Mouse (Mus musculus) ES-E14 (cell line): ENCODE measurements around the gene Erich2. TPM values are rescaled to one million over a fixed set of nuclear protein-coding genes. Genes with fewer than 3 reads are reported as not detected.
"Not testable (repeated sequence)": the region's sequence is repeated elsewhere in the genome, so short reads cannot be mapped to it uniquely, and the experiment has no call there.

Experiments
- DNase-seq: peaks from one replicate; pipeline ENCODE4 v3.0.0-alpha.2; 2013; ENCODE audit warnings: low read depth, low spot score
- H3K27ac ChIP-seq: 2 replicates; pipeline ENCODE4 v1.5.1; 2012; ENCODE audit warnings: low read depth, mild to moderate bottlenecking, low read length, moderate library complexity, mixed read lengths; ENCODE audit not compliant: poor library complexity, insufficient read depth, severe bottlenecking
- H3K36me3 ChIP-seq: 2 replicates; pipeline ENCODE4 v1.6.1; 2012; ENCODE audit warnings: mild to moderate bottlenecking, low read length, moderate library complexity, mixed read lengths; ENCODE audit not compliant: control insufficient read depth, poor library complexity, insufficient read depth, severe bottlenecking
- H3K4me1 ChIP-seq, 2 experiments: fragments of 150-350 bp in 1 of 2; sonication (generic) in 1 of 2; 2 replicates each; pipeline ENCODE4 v1.6.1; 2012; ENCODE audit warnings: low read length in 2 of 2, mild to moderate bottlenecking in 1 of 2, mixed read lengths in 1 of 2; ENCODE audit not compliant: control insufficient read depth in 2 of 2, insufficient read depth in 2 of 2, poor library complexity in 1 of 2
- H3K4me3 ChIP-seq, 2 experiments: fragments of 150-350 bp in 1 of 2; sonication (generic) in 1 of 2; 2 replicates each; pipeline ENCODE4 v1.5.1; 2012; ENCODE audit warnings: low read length in 2 of 2, low read depth in 1 of 2, mild to moderate bottlenecking in 1 of 2, mixed read lengths in 1 of 2; ENCODE audit not compliant: insufficient read depth in 1 of 2, poor library complexity in 1 of 2, severe bottlenecking in 1 of 2
- H3K9ac ChIP-seq: 2 replicates; pipeline ENCODE4 v1.6.1; 2012; ENCODE audit warnings: low read depth, mild to moderate bottlenecking, low read length, mixed read lengths; ENCODE audit not compliant: poor library complexity, insufficient read depth, severe bottlenecking
- H3K9me3 ChIP-seq: fragments of 150-350 bp; sonication (generic); 2 replicates; pipeline ENCODE4 v1.6.1; 2012; ENCODE audit warnings: low read depth, mild to moderate bottlenecking, low read length; ENCODE audit not compliant: control insufficient read depth, insufficient read depth
- CHD2 ChIP-seq: IDR thresholded peaks from 2 replicates; pipeline ENCODE4 v1.6.1; 2014; ENCODE audit warnings: mild to moderate bottlenecking, low read depth, low read length, inconsistent platforms
- HCFC1 ChIP-seq: IDR thresholded peaks from 2 replicates; pipeline ENCODE4 v1.6.1; 2012; ENCODE audit warnings: low read length, inconsistent platforms, borderline replicate concordance; ENCODE audit not compliant: insufficient read depth
- MAFK ChIP-seq: IDR thresholded peaks from 2 replicates; pipeline ENCODE4 v1.6.1; 2014; ENCODE audit warnings: mild to moderate bottlenecking, low read depth, low read length, inconsistent platforms; ENCODE audit not compliant: insufficient read depth
- ZC3H11A ChIP-seq: IDR thresholded peaks from 2 replicates; pipeline ENCODE4 v1.6.1; 2012; ENCODE audit warnings: low read depth, mild to moderate bottlenecking, inconsistent platforms, low read length, borderline replicate concordance
- ZNF384 ChIP-seq: IDR thresholded peaks from 2 replicates; pipeline ENCODE4 v1.6.1; 2012; ENCODE audit warnings: low read depth, low read length, inconsistent platforms
- in situ Hi-C, 2 experiments: fragments of 600-800 bp; cut with MboI; formaldehyde crosslinking; loops; one replicate each; pipeline ENCODE4 v1.15.1; 2025; ENCODE audit warnings: low sequenced_read_pairs in 2 of 2, inconsistent platforms in 1 of 2; ENCODE audit not compliant: unreplicated experiment in 2 of 2
- total RNA-seq: library from RNA; depleted of rRNA; stranded (reverse); fragments of 300-350 nt; gene quantifications from 2 replicates; pipeline ENCODE4 v1.2.3, GENCODE M21; 2012

Erich2 gene
- total RNA-seq, 1 experiment: not detected

DNA sequence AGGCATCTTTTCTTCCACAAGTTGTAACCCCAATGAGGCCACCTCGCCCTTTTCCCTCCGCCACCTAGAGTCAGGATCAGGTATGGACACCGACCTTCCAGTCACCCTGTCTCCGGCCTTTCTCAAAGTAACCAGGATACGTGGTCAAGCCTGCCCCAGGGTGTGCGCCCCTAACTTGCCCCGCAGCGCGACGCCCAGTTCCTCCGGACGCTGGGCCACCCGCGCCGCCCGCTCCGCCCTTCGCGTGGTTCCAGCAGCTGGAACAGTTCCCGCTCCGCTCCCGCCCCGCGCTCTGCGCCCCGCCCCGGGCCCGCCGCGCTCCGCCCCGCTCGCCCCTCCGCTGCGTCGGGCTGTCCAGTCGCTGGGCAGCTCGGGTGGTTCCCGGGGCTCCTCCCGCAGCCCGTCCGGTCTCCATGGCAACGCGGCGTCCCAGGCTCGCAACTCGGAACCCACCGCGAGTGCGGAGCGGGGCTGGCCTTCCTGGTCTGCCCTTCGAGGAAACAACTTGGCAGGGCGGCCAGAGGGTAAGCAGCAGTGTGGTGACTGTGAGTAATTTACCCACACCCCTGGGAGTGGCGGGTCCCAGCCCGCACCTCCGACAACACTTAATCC lies 508 bp downstream of the Erich2 start:
- in situ Hi-C loops: no loop called here
- TF ChIP-seq ZNF384: no peak
- TF ChIP-seq ZC3H11A: no peak
- no peak for TF ChIP-seq MAFK
- no peak for TF ChIP-seq HCFC1
- TF ChIP-seq CHD2: no peak
- Histone ChIP-seq H3K9ac (peak overlapping the region; percentile 62), H3K9me3 (no peaks in the 10 kb centered on the region), H3K36me3 (no peaks in the 10 kb centered on the region), H3K27ac (no peak overlapping the region), H3K4me3 (peak overlapping the region; percentile 77 to 81), H3K4me1 (peaks cover 0 to 3% of the 10 kb centered on the region in 2 experiments; a peak in 2 of 4 replicates)
- DNase-seq: peak; percentile 70

DNA sequence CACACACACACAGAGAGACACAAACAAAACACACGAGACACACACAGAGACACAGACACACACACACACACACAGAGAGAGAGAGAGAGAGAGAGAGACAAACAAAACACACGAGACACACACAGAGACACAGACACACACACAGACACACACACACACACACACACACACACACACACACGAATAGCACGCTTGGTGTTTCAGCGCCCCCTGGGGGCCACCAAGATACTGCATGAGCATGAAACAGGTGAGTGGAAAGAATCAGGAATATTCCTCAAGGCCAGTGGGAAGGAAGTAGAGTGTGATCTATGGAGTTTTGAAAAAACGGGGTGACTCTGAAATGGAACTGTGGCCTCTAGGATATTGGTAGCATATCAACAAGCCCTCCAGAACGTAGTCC lies 29.7 kb downstream of the Erich2 start:
- H3K36me3 ChIP-seq, in situ Hi-C loops, H3K9me3 ChIP-seq, H3K4me1 ChIP-seq, H3K4me3 ChIP-seq, H3K9ac ChIP-seq, H3K27ac ChIP-seq: not testable (repeated sequence)
- TF ChIP-seq ZC3H11A (peak; percentile 61; the same call in 1 of the 2 replicates), HCFC1 (peak; percentile 36; the same call in 1 of the 2 replicates)
- DNase-seq: peak; percentile 63

DNA sequence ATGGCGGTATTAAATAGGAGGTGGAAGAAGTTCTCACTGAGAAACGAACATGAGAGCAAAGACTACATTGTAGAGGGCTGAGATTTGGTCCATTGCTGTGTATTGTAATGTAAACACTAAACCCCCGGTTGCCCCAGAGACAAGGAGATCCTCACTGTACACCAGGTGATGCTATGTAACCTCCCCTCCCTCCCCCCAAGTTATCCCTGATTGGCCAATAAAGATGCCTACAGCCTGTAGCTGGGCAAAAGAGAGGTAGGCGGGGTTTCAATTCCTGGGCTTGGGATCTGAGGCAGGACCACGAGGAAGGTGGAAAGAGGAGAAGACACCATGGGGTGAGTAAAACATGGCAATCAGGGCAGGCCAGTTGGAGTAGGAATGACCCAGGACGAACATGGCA lies 42.1 kb downstream of the Erich2 start:
- Histone ChIP-seq H3K9ac (no peak overlapping the region), H3K9me3 (no peaks in the 10 kb centered on the region), H3K4me3 (no peak overlapping the region), H3K27ac (no peak overlapping the region), H3K36me3 (no peaks in the 10 kb centered on the region), H3K4me1 (no peaks in the 10 kb centered on the region)
- in situ Hi-C loops: loop anchor here in 1 of 2 experiments (25.0 kb wide), 1 partner anchor 413 kb away; no protein-coding TSS in a partner anchor
- TF ChIP-seq ZNF384 (no peak), ZC3H11A (no peak), HCFC1 (no peak), MAFK (no peak), CHD2 (no peak)
- no peak for DNase-seq

DNA sequence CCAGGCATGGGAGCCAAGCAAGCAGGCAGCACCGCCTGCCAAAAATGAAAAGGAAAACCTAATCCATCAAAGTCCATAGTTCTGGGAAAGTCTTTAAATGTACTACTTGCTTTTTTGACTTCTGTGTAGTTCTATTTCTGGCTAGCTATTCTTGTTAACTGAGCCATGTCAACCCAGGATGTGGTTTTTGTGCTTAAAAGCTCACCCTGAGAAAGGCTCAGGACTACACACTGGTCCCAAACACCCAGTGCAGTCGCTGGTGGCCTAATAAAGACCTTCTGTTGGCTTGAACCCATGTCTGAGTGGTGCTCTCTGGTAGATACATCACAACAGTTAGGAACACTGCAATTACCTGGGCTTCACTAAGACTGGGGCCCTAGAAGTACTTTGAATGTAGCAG lies 42.8 kb downstream of the Erich2 start:
- H3K4me3 ChIP-seq: no peak overlapping the region
- DNase-seq: no peak
- no peak overlapping the region for H3K27ac ChIP-seq
- H3K36me3 ChIP-seq: no peaks in the 10 kb centered on the region
- in situ Hi-C loops: loop anchor here in 1 of 2 experiments (25.0 kb wide), 1 partner anchor 414 kb away; no protein-coding TSS in a partner anchor
- H3K4me1 ChIP-seq: 0 out of 4 replicates have a peak, but pooled peaks cover 0 to under 1% of the 10 kb centered on the region in 2 experiments
- no peaks in the 10 kb centered on the region for H3K9me3 ChIP-seq
- no peak overlapping the region for H3K9ac ChIP-seq
- TF ChIP-seq CHD2 (no peak), MAFK (no peak), ZC3H11A (no peak), HCFC1 (no peak), ZNF384 (no peak)

DNA sequence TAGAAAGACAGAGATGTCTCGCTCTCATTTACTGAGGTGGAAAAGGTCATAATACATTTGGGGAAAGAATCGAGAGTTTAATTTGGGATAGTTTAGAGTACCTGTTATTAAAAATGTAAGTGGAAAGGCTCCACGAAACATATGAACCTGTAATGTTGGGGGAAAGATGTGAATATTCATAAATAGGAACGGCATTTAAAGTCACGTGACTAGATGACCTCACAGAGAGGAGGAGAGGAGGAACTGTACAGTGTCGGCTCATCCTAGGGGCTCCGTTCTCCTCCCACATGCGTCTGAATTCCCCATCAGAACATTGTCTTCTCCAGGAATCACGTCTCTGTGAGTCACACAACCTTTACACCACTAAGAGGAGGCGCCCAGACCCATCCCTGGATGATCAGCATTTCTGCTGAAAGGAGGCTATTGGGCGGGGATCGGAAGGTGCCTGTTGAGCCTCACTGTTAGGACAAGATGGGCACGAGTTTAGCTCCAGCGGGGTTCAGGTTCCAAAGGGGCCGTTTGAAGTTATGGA lies 43.5 kb downstream of the Erich2 start:
- Histone ChIP-seq H3K36me3 (no peaks in the 10 kb centered on the region), H3K4me1 (peaks cover 0 to 2% of the 10 kb centered on the region in 2 experiments; a peak in 1 of 4 replicates), H3K9ac (no peak overlapping the region), H3K27ac (no peak overlapping the region), H3K9me3 (no peaks in the 10 kb centered on the region), H3K4me3 (no peak overlapping the region)
- in situ Hi-C loops: loop anchor here in 1 of 2 experiments (25.0 kb wide), 1 partner anchor 415 kb away; no protein-coding TSS in a partner anchor
- no peak for DNase-seq
- TF ChIP-seq HCFC1 (no peak), ZC3H11A (no peak), CHD2 (no peak), ZNF384 (no peak), MAFK (no peak)
